Mouse (Mus musculus): ENCODE results near the gene Gm49387. TPM values are rescaled to one million over a fixed set of nuclear protein-coding genes. Genes with fewer than 3 reads are reported as not detected.

The Gm49387 gene
- polyA plus RNA-seq, 1 experiment from 2014 or later, result 0.50 TPM

DNA sequence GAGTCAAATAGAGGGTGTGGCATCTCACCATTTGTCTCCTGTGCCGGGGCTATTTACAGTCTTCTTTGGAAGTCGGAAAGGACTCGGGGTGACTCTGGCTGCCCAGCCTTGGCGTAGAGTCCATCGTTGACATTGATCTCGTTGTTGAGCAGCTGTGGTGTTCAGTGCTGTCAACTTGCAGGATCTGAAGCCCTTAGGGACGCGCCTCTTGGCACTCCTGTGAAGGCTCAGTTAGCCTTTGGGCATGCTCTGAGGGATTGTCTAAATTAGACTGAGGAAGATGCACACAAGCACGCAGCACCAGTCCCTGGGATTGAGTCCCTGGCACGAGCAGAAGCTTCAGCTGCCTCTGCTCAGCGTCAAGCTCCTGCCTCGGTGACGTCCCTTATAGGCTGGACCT is 137.3 kb downstream of the Gm49387 start:
- DNase-seq (ENCODE audit: low spot score), result no peak
- Histone ChIP-seq H3K27me3 (ENCODE audit: low read depth, poor library complexity, severe bottlenecking) (no peaks in the 10 kb centered on the region), H3K4me1 (no peaks in the 10 kb centered on the region), H3K27ac (no peak overlapping the region), H3K9me3 (replicated peaks) (no peaks in the 10 kb centered on the region), H3K36me3 (peaks cover 99% of the 10 kb centered on the region), H3K4me3 (no peak overlapping the region)
- WGBS, result 94% methylated on average over 13 of the region's 13 CpGs

Other genes with a start within 250 kb of the Gm49387 start
- 43.0 and 47.9 TPM in 2 replicates for gene Sh3bp5, start 204.8 kb downstream of the Gm49387 start, polyA plus RNA-seq (2016; fragmentation: Nextera tagmentation; extraction: Ambion mirVana)
- 36.9 and 39.7 TPM in 2 replicates for gene Eaf1, start 146.5 kb downstream of the Gm49387 start, polyA plus RNA-seq (2016; fragmentation: Nextera tagmentation; extraction: Ambion mirVana)
- 75.6 and 85.8 TPM in 2 replicates for gene Mettl6, start 145.8 kb downstream of the Gm49387 start, polyA plus RNA-seq (2016; fragmentation: Nextera tagmentation; extraction: Ambion mirVana)
- gene Colq, start 49.5 kb downstream of the Gm49387 start, polyA plus RNA-seq (2016; fragmentation: Nextera tagmentation; extraction: Ambion mirVana), result 0.13 and 0.20 TPM in 2 replicates
- gene Btd, start 150 bp upstream of the Gm49387 start, polyA plus RNA-seq (2016; fragmentation: Nextera tagmentation; extraction: Ambion mirVana), result 12.1 and 16.3 TPM in 2 replicates
- gene Hacl1, start 408 bp upstream of the Gm49387 start, polyA plus RNA-seq (2016; fragmentation: Nextera tagmentation; extraction: Ambion mirVana), result 6.1 and 9.4 TPM in 2 replicates
- gene Ankrd28, start 189.8 kb upstream of the Gm49387 start, polyA plus RNA-seq (2016; fragmentation: Nextera tagmentation; extraction: Ambion mirVana), result 8.5 and 10.1 TPM in 2 replicates

All from limb, embryonic 10.5 days (tissue).